16 mouse cellular contexts compared by ENCODE assay signal in the genomic region with DNA sequence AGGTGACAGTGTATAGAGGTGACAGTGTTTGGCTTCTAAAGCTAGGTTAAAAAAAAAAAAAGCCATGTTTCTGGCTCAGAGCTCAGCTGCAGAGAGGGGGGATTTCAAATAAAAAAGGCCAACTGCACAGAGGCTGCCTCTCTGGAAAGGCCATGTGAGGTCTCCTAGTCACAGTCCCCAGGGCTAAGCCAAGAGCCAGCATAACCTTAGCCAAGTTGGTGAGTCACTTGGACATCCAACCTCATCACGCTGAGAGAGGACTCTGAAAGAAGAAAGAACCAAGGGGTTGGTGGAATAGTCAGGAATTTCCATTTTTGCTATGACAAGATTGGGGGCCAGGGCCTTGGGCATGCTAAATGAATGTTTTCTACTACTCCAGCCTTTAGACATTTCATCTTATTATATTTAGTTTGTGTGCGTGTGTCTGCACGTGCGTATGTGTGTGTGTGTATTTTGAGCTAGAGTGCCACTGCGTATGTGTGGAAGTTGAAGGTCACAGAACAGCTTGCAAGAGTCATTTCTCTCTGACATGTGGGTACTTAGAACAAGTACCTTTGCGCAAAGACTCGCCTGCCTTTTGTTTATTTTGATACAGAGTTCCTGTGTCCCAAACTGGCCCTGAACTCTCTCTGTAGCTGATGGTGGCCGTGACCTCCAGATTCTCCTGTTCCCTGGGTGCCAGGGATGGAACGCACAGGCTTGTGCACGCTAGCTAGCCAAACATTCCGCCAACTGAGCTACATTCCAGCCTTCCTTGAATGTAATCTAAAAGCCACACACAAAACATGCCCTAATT. TPM values are rescaled to one million over a fixed set of nuclear protein-coding genes. Genes with fewer than 3 reads are reported as not detected.
DNase-seq lines count a peak whose midpoint lies in the region.
"Had no signal": no experiment of that assay in that cellular context is flagged by ENCODE, and none has a peak within 500 bp of the region (broad histone marks: within the 10 kb centered on the region; RNA-seq: fewer than 3 reads in every experiment).

No protein-coding gene starts in this region.

- intact Hi-C loops in heart, postnatal 10 days (cut with DNase I): no loop called here

- peak; percentile 83 for DNase-seq in gastrocnemius, adult 18-20 months (ENCODE audit: low spot score)
- DNase-seq in gastrocnemius, postnatal 10 days: no peak
- DNase-seq in NIH3T3 (ENCODE audit: low read depth): peak; percentile 65
- DNase-seq in cerebellum, adult 8-10 months: peak; percentile 59
- DNase-seq in heart, postnatal 10 days: peak; percentile 84
- DNase-seq in spleen, adult 18-20 months: no peak
- no peak for DNase-seq in layer of hippocampus, adult 8-10 months (ENCODE audit: low spot score in 2 of 2)
- DNase-seq in thymus, postnatal 0 days (ENCODE audit: low spot score): no peak
- DNase-seq: kidney, adult 18-20 months; layer of hippocampus, adult 9-11 months; left cerebral cortex, postnatal 4 days; lung, embryonic 14.5 days; right cerebral cortex, postnatal 14 days had no signal

RNA-seq across cellular contexts. Expression of a gene that starts 4.5 kb away (rescaled TPM):
- 100 to 1,000 TPM; 198 to 205 TPM for total RNA-seq in gastrocnemius, adult 18-20 months (2021)
- total RNA-seq in gastrocnemius, postnatal 10 days (2021): 100 to 1,000 TPM; 314 to 330 TPM
- total RNA-seq in heart, postnatal 10 days (2021): 100 to 1,000 TPM; 303 to 326 TPM
- 100 to 1,000 TPM; 196 to 240 (median 227) TPM for total RNA-seq in layer of hippocampus, adult 8-10 months (2022)
- 66.9 and 76.2 TPM in 2 replicates for polyA plus RNA-seq in thymus, postnatal 0 days (2015; fragmentation: Nextera tagmentation; extraction: Ambion mirVana)

RNA-seq across cellular contexts. Expression of a gene that starts 19.1 kb away (rescaled TPM):
- total RNA-seq in gastrocnemius, adult 18-20 months (2021): 100 to 1,000 TPM; 938 to 989 TPM
- total RNA-seq in gastrocnemius, postnatal 10 days (2021): 100 to 1,000 TPM; 630 to 723 TPM
- 1,000 to 10,000 TPM; 1,192 to 1,277 TPM for total RNA-seq in heart, postnatal 10 days (2021)
- total RNA-seq in layer of hippocampus, adult 8-10 months (2022): 1 to 10 TPM; 4.4 to 6.9 (median 5.1) TPM
- polyA plus RNA-seq in thymus, postnatal 0 days (2015; fragmentation: Nextera tagmentation; extraction: Ambion mirVana): 9.2 and 11.6 TPM in 2 replicates
- total RNA-seq: midbrain, postnatal 0 days had no signal

RNA-seq across cellular contexts. Expression of a gene that starts 28.7 kb away (rescaled TPM):
- total RNA-seq in gastrocnemius, adult 18-20 months (2021): 10 to 100 TPM; 57.1 to 57.7 TPM
- total RNA-seq in gastrocnemius, postnatal 10 days (2021): 10 to 100 TPM; 71.9 to 80.7 TPM
- total RNA-seq in heart, postnatal 10 days (2021): 10 to 100 TPM; 55.5 to 60.7 TPM
- 10 to 100 TPM; 49.2 to 52.5 (median 49.3) TPM for total RNA-seq in layer of hippocampus, adult 8-10 months (2022)
- 134 and 137 TPM in 2 replicates for polyA plus RNA-seq in thymus, postnatal 0 days (2015; fragmentation: Nextera tagmentation; extraction: Ambion mirVana)

RNA-seq across cellular contexts. Expression of a gene that starts 29.0 kb away (rescaled TPM):
- total RNA-seq in gastrocnemius, adult 18-20 months (2021): 10 to 100 TPM; 29.6 to 31.9 TPM
- 10 to 100 TPM; 42.8 to 47.0 TPM for total RNA-seq in gastrocnemius, postnatal 10 days (2021)
- total RNA-seq in heart, postnatal 10 days (2021): 10 to 100 TPM; 68.5 to 76.1 TPM
- 100 to 1,000 TPM; 110 to 130 (median 118) TPM for total RNA-seq in layer of hippocampus, adult 8-10 months (2022)
- 149 and 155 TPM in 2 replicates for polyA plus RNA-seq in thymus, postnatal 0 days (2015; fragmentation: Nextera tagmentation; extraction: Ambion mirVana)

RNA-seq across cellular contexts. Expression of a gene that starts 32.4 kb away (rescaled TPM):
- total RNA-seq in gastrocnemius, adult 18-20 months (2021): not detected
- total RNA-seq in gastrocnemius, postnatal 10 days (2021): under 1 TPM in 1 of 2 experiments, not detected in 1; 0.77 TPM
- total RNA-seq in heart, postnatal 10 days (2021): not detected
- not detected for total RNA-seq in layer of hippocampus, adult 8-10 months (2022)
- polyA plus RNA-seq in thymus, postnatal 0 days (2015; fragmentation: Nextera tagmentation; extraction: Ambion mirVana): 0.26 and 0.78 TPM in 2 replicates
- total RNA-seq: left cerebral cortex, postnatal 4 days; midbrain, postnatal 0 days had no signal
- polyA plus RNA-seq: hindbrain, embryonic 10.5 days; midbrain, postnatal 0 days; neural tube, embryonic 15.5 days had no signal

Comparison
In these comparisons a context has a peak if more than half of its experiments do, and no peak if none do; other contexts are left out.
1. DNase-seq: peak in gastrocnemius, adult 18-20 months (single experiment), NIH3T3 (single experiment), cerebellum, adult 8-10 months (single experiment) and heart, postnatal 10 days (2 of 2); none in gastrocnemius, postnatal 10 days (single experiment), spleen, adult 18-20 months (0 of 2), layer of hippocampus, adult 8-10 months (0 of 2) and thymus, postnatal 0 days (single experiment).
2. RNA of a gene that starts 19.1 kb away (total RNA-seq): 1,192 to 1,277 TPM in heart, postnatal 10 days, 938 to 989 TPM in gastrocnemius, adult 18-20 months and 630 to 723 TPM in gastrocnemius, postnatal 10 days; 4.4 to 6.9 TPM in layer of hippocampus, adult 8-10 months; every median in the first group is over 10 times any median in the second.